Mouse (Mus musculus): ENCODE data around the gene Hist1h2ak. TPM values are rescaled to one million over a fixed set of nuclear protein-coding genes. Genes with fewer than 3 reads are reported as not detected.
A peak's percentile ranks its signal among the peaks of the same experiment; 100 is the strongest.
"Not testable (repeated sequence)": the region's sequence is repeated elsewhere in the genome, so short reads cannot be mapped to it uniquely, and the experiment has no call there.

Gene Hist1h2ak
- polyA plus RNA-seq, 1 experiment: 2.4 TPM

DNA sequence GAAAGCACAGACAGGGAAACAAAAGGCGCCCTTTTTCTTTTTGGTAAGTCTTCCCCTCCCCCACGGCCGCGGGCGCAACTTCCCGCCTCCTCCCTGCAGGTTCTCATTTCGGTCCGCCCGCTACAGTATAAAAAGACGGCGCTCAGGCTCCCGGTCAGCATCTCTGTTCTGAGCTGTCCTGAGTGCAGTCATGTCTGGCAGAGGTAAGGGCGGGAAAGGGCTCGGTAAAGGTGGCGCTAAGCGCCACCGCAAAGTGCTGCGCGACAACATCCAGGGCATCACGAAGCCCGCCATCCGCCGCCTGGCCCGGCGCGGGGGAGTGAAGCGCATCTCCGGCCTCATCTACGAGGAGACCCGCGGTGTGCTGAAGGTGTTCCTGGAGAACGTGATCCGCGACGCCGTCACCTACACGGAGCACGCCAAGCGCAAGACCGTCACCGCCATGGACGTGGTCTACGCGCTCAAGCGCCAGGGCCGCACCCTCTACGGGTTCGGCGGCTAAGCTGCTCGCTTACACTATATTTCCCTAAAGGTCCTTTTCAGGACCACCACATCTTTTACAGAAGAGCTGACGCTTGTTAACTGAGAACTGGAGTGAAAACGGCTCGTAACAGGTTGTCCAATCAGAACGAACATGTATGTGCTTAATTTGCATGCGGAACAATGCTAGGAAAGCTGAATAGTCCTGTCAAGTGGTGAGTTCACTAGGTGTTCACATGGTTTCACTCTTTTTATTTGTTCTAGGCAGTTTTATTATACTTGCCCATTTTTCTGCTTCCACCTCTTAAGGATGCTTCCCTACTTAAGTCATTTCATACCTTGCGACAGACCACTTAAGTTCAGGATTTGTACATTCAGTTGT, 18.5 kb downstream of the Hist1h2ak start, which contains the start of gene Hist1h4j:
Hist1h4j (plus strand) TSS at position 159 of the 862 bp plus-strand sequence.
- H3K4me1 ChIP-seq (ENCODE audit: control insufficient read depth, insufficient read depth, low read length): not testable (repeated sequence)
- H3K4me3 ChIP-seq (ENCODE audit: control insufficient read depth, low read depth, low read length): peak within 1 kb of the TSS; percentile 63
- TF ChIP-seq POLR2A (IDR thresholded peaks at IDR 0.05; ENCODE audit: control insufficient read depth, low read depth, low read length): peak; percentile 77

DNA sequence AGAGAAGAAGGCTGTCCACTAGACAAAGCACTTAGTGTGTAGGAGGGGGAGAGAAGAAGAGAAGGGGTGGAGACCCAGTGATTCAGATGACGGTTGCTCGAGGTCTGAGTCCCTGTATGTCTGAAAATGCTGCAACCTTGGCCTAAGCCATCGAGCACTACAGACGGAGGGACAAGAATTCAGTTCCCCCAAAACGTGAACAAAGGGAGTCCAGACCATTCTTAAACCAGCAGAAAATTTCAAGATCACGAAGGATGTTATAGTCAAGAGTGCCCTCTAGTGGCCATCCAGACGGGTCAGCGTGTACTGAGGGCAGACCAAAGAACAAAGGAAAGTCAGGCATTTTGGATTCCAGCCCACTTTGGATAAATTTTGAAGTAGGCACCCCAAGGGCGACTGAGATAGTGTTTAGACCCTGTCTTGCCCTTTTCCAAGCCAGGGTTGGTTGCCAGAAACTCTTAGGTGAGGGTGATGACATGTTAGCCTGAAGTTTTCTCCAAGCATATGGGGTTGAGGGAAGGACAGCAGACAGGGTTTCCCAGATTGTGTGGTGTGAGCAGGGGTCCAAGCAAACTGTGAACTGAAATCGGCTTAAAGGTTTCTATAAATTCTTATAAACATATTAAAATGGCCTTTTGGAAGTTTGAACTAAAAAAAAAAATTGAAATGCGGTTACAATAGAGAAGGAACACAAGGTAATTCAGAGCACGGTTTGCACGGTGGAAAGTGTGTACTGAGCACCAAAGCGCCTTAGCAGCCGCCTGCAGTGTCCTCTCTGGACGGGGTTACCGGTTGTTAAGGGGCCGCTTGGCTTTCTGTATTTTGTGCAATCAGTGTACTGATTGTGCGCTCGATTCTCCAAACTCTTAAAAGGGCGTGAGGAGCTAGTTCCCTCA, 19.4 kb downstream of the Hist1h2ak start:
- H3K36me3 ChIP-seq (ENCODE audit: control insufficient read depth, insufficient read depth, low read length): no peaks in the 10 kb centered on the region
- H3K4me3 ChIP-seq (ENCODE audit: control insufficient read depth, low read depth, low read length): peak overlapping the region; percentile 63
- H3K27me3 ChIP-seq (ENCODE audit: control insufficient read depth, insufficient read depth, low read length): no peaks in the 10 kb centered on the region
- TF ChIP-seq POLR2A (IDR thresholded peaks at IDR 0.05; ENCODE audit: control insufficient read depth, low read depth, low read length) (no peak), CTCF (IDR thresholded peaks at IDR 0.05; ENCODE audit: control insufficient read depth, insufficient read depth, insufficient replicate concordance, low read depth, low read length) (peak; percentile 29; the same call in 1 of the 2 replicates)
- peak overlapping the region; percentile 80 for H3K27ac ChIP-seq (ENCODE audit: control insufficient read depth, insufficient read depth, low read depth, low read length)
- peaks cover 4% of the 10 kb centered on the region for H3K4me1 ChIP-seq (ENCODE audit: control insufficient read depth, insufficient read depth, low read length)

More for the DNA sequence above, 18.5 kb downstream of the Hist1h2ak start, which contains the start of gene Hist1h4j:
- not testable (repeated sequence) for H3K27me3 ChIP-seq (ENCODE audit: control insufficient read depth, insufficient read depth, low read length); H3K36me3 ChIP-seq (ENCODE audit: control insufficient read depth, insufficient read depth, low read length)
- peak within 1 kb of the TSS; percentile 80 for H3K27ac ChIP-seq (ENCODE audit: control insufficient read depth, insufficient read depth, low read depth, low read length)

DNA sequence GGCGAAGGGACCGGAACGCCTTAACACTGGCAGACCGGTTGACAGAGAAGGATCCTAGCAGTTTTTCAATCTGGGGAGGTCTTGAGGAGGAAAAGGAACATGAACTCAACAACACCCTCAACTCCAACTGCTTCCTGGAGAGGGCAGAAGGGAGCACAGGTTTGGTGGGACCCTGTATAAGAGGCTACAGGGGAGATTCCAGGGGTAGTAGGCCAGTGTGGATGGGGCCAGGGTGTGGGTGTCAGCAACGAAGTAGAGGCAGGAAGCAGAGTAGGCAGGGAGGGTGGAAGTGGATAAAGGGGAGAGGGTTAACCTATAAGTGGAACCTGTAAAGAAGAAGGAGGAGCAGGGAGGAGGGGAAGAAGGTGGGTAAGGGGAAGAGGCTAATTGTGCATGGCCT, 20.2 kb downstream of the Hist1h2ak start:
- Histone ChIP-seq H3K4me1 (ENCODE audit: control insufficient read depth, insufficient read depth, low read length) (peaks cover 4% of the 10 kb centered on the region), H3K36me3 (ENCODE audit: control insufficient read depth, insufficient read depth, low read length) (no peaks in the 10 kb centered on the region), H3K27ac (ENCODE audit: control insufficient read depth, insufficient read depth, low read depth, low read length) (no peak overlapping the region), H3K27me3 (ENCODE audit: control insufficient read depth, insufficient read depth, low read length) (no peaks in the 10 kb centered on the region), H3K4me3 (ENCODE audit: control insufficient read depth, low read depth, low read length) (no peak overlapping the region)
- no peak for TF ChIP-seq CTCF (IDR thresholded peaks at IDR 0.05; ENCODE audit: control insufficient read depth, insufficient read depth, insufficient replicate concordance, low read depth, low read length)
- no peak for TF ChIP-seq POLR2A (IDR thresholded peaks at IDR 0.05; ENCODE audit: control insufficient read depth, low read depth, low read length)

DNA sequence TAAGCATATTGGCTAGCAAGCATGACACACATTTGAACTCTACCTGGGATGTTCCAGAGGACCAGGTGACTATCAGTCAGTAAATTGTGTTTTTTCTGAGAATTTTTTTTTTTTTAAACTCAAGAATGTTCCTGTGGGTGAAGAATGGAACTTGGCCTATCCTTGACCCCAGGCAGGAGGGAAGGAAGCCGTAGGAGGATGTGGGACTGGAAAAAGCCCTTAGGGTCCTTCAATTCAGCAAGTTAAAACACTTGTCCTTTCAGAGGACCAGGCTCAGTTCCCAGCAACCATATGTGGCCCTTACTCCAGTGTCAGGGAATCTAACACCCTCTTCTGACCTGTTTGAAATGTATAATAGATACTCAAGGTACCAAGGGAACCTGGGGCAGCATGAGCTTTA, 24.1 kb downstream of the Hist1h2ak start:
- Histone ChIP-seq H3K4me1 (ENCODE audit: control insufficient read depth, insufficient read depth, low read length) (peaks cover 2% of the 10 kb centered on the region; the same call in 1 of the 2 replicates), H3K27me3 (ENCODE audit: control insufficient read depth, insufficient read depth, low read length) (no peaks in the 10 kb centered on the region), H3K36me3 (ENCODE audit: control insufficient read depth, insufficient read depth, low read length) (no peaks in the 10 kb centered on the region), H3K27ac (ENCODE audit: control insufficient read depth, insufficient read depth, low read depth, low read length) (no peak overlapping the region), H3K4me3 (ENCODE audit: control insufficient read depth, low read depth, low read length) (no peak overlapping the region)
- no peak for TF ChIP-seq POLR2A (IDR thresholded peaks at IDR 0.05; ENCODE audit: control insufficient read depth, low read depth, low read length)
- no peak for TF ChIP-seq CTCF (IDR thresholded peaks at IDR 0.05; ENCODE audit: control insufficient read depth, insufficient read depth, insufficient replicate concordance, low read depth, low read length)

DNA sequence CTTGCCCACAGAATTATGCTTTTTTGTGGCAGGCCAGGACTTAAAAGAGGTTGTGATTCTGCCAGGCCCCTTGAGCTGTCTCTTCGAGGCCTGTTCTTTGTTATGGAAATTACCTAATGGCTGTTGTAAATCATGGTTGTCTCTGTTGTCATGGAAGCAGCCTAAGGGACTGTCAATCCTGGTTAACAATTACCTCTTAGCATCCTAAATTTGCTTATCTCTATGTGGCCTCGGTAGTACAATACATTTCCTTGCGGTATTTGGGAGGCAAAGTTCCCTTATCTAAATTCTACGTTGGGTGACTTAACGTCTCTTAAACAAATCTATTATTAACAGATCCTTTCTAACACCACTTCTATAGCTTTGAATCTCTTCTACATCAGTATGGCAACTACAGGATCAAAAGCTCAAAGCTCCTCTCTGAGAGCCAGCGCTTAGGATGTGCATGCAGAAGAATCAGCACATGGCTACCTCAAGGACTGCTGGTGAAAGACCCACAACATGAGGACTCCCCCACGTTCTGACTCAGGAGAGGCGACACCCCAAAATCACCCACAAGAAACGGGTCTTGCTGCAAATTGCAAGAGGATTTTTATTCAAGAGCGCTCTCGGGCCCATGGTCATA, 25.6 kb downstream of the Hist1h2ak start:
- Histone ChIP-seq H3K36me3 (ENCODE audit: control insufficient read depth, insufficient read depth, low read length) (no peaks in the 10 kb centered on the region), H3K27me3 (ENCODE audit: control insufficient read depth, insufficient read depth, low read length) (no peaks in the 10 kb centered on the region), H3K4me1 (ENCODE audit: control insufficient read depth, insufficient read depth, low read length) (no peaks in the 10 kb centered on the region), H3K27ac (ENCODE audit: control insufficient read depth, insufficient read depth, low read depth, low read length) (no peak overlapping the region), H3K4me3 (ENCODE audit: control insufficient read depth, low read depth, low read length) (no peak overlapping the region)
- TF ChIP-seq POLR2A (IDR thresholded peaks at IDR 0.05; ENCODE audit: control insufficient read depth, low read depth, low read length) (no peak), CTCF (IDR thresholded peaks at IDR 0.05; ENCODE audit: control insufficient read depth, insufficient read depth, insufficient replicate concordance, low read depth, low read length) (no peak)

- Histone ChIP-seq H3K36me3 (ENCODE audit: control insufficient read depth, insufficient read depth, low read length) (no peaks in the 10 kb centered on the region), H3K4me3 (ENCODE audit: control insufficient read depth, low read depth, low read length) (no peak overlapping the region), H3K4me1 (ENCODE audit: control insufficient read depth, insufficient read depth, low read length) (peaks cover 2% of the 10 kb centered on the region; the same call in 1 of the 2 replicates)
These were observed 30.4 kb downstream of the Hist1h2ak start for GRCm38 (mm10) chr13:21722993-21723836.

More at GRCm38 (mm10) chr13:21722993-21723836, 30.4 kb downstream of the Hist1h2ak start:
- Histone ChIP-seq H3K27ac (ENCODE audit: control insufficient read depth, insufficient read depth, low read depth, low read length) (no peak overlapping the region), H3K27me3 (ENCODE audit: control insufficient read depth, insufficient read depth, low read length) (no peaks in the 10 kb centered on the region)
- TF ChIP-seq CTCF (IDR thresholded peaks at IDR 0.05; ENCODE audit: control insufficient read depth, insufficient read depth, insufficient replicate concordance, low read depth, low read length) (no peak), POLR2A (IDR thresholded peaks at IDR 0.05; ENCODE audit: control insufficient read depth, low read depth, low read length) (no peak)

Measured in testis, adult 2 months (tissue).